Mouse (Mus musculus): Measurements from ENCODE around the gene Ptrhd1.

DNA sequence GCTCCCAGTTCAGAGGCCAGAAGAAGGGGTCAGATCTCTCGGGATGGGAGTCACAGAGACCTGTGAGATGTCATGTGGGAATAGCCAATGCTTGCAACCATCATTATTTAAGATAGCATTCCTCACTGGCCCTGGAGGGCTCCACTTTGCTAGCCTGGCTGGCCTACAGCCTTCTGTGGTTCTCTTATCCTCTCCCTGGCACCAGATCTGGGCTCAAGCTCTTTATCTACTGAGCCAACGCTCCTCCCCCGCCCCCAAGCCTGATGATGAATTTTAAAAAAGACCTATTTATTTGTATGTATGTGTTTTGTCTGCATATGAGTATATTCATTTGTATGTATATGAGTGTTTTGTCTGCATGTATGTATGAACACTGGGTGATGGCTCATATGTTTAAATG, 46.1 kb downstream of the Ptrhd1 start:
- no peak for TF ChIP-seq EP300 (IDR thresholded peaks at IDR 0.05; ENCODE audit: insufficient read depth, low read depth, low read length)
- TF ChIP-seq POLR2A (IDR thresholded peaks at IDR 0.05; ENCODE audit: insufficient read depth, low read length) = no peak

Data from ES-Bruce4 (cell line).